Mouse (Mus musculus): ENCODE data around the gene Dhx29.

DNA sequence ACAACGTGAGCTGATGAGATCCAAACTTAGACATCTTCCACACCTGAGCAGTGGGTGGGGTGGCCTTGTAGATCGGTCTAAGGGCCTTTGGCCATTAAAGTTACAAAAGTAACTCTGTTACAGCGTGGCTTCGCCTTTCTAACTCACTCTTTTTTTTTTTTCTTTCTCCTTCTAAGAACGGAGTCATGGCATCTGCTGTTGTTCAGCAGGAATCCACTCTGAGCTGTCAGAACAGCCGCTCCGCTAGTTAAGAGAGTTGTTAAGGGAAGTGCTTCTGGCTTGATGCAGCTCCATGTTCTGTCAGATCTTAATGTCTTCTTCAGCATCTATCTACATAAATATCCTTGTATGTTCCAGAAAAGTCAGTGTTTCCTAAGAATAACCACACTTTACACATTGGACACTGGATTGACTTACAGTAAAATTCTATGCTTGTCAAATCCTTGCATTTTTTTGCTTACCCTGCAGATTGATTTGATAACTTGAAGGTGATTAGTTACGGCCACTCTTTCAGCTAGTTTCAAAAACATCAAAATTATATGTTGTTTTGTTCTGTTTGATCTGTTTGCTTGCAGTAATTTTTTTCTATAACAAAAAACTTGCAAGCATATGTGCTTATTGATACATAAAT lies 899 bp downstream of the Dhx29 start:
- TF ChIP-seq CTCF (IDR thresholded peaks at IDR 0.05; ENCODE audit: control insufficient read depth, insufficient read depth, insufficient replicate concordance, low read depth, low read length): no peak
- no peak for TF ChIP-seq POLR2A (IDR thresholded peaks at IDR 0.05; ENCODE audit: control insufficient read depth, low read depth, low read length)
